Mouse (Mus musculus) CH12.LX (cell line): ENCODE data around the gene Ttc25.

Source experiments
- CTCF ChIP-seq, 2 experiments: IDR thresholded peaks in 1 of 2; conservative IDR thresholded peaks in 1 of 2; 2 replicates each; pipeline ENCODE4 v1.5.1; 2011 to 2012; ENCODE audit warnings: low read depth in 2 of 2, low read length in 2 of 2, improper control_type of control experiment in 1 of 2, inconsistent platforms in 1 of 2, mild to moderate bottlenecking in 1 of 2, moderate library complexity in 1 of 2
- EP300 ChIP-seq: IDR thresholded peaks from 2 replicates; pipeline ENCODE4 v1.6.1; 2011; ENCODE audit warnings: low read length, improper control_type of control experiment
- JUND ChIP-seq: conservative IDR thresholded peaks from 2 replicates; pipeline ENCODE4 v1.6.1; 2011; ENCODE audit warnings: low read depth, low read length, improper control_type of control experiment
- RCOR1 ChIP-seq: conservative IDR thresholded peaks from 2 replicates; pipeline ENCODE4 v1.6.1; 2012; ENCODE audit warnings: low read depth, mild to moderate bottlenecking, inconsistent platforms, low read length, improper control_type of control experiment
- SMC3 ChIP-seq: IDR thresholded peaks from 2 replicates; pipeline ENCODE4 v1.6.1; 2011; ENCODE audit warnings: low read depth, low read length, improper control_type of control experiment
- USF2 ChIP-seq: conservative IDR thresholded peaks from 2 replicates; pipeline ENCODE4 v1.6.1; 2011; ENCODE audit warnings: low read depth, low read length, improper control_type of control experiment

DNA sequence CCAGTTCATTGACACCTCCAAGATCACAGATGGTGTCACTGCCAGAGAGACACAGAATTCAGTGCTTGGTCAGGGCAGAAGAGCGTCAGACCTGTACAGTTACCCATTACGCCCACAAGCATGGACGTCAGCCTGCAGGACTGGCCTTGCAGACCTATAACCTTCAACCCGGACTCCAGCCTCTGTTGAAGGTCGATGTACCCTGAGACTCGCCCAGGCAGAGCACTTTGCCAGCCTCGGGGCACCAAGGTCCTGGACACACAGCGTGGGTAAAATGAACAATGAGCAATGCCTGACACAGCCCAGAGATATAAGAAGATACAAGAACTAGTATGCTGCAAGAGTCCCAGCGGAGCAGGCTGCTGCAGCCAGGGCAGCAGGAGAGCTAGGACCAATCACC is 30.3 kb upstream of the Ttc25 start:
- no peak for TF ChIP-seq SMC3
- TF ChIP-seq USF2: no peak
- no peak for TF ChIP-seq JUND
- no peak for TF ChIP-seq EP300
- TF ChIP-seq CTCF (conservative IDR thresholded peaks at IDR 0.05 in 1 of 2, IDR thresholded peaks at IDR 0.05 in 1 of 2; ENCODE audit: low read depth in 2 of 2, low read length in 2 of 2): no peak
- no peak for TF ChIP-seq RCOR1
